Mouse (Mus musculus) thymus, postnatal 4 days (tissue): Measurements from ENCODE around the gene Lonp2.

ENCODE experiments used
- DNase-seq: peaks from one replicate; pipeline ENCODE4 v3.0.0; 2021

The Lonp2 gene

DNA sequence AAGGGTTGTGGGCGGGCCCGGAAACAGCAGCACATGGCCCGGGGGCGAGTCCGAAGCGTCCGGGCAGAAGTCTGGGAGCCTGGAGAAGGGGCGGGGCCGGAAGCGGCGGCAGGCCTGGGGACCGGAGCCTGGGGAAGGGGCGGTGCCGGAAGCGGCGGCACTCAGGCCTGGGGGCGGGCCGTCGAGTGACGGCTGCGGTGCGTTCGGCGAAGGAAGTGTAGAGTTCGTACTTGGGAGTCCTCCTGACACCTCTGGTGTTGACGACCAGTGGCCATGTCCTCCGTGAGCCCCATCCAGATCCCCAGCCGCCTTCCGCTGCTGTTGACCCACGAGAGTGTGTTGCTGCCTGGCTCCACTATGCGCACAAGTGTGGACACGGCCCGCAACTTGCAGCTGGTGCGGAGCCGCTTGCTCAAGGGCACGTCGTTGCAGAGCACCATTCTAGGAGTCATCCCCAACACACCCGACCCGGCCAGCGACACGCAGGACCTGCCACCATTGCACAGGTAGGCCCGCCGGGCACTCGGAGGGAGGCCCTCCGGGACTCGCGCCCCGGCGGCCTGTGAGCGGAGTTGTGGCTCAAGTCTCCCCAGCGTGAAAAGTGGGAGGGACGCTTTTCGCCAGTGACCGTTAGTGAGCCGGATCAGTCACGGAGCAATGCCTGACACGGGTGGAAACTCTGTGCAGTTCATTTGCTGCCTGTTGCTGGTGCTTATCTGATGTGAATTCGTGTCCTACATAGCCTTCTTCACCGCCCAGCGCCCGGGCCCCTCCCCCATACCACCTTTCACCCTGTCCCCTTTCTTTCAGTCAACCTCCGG lies at the start of gene Lonp2:
Gene Lonp2 (plus strand): TSS at position 133 of the 821 bp plus-strand sequence.
- DNase-seq, result peak; percentile 98

DNA sequence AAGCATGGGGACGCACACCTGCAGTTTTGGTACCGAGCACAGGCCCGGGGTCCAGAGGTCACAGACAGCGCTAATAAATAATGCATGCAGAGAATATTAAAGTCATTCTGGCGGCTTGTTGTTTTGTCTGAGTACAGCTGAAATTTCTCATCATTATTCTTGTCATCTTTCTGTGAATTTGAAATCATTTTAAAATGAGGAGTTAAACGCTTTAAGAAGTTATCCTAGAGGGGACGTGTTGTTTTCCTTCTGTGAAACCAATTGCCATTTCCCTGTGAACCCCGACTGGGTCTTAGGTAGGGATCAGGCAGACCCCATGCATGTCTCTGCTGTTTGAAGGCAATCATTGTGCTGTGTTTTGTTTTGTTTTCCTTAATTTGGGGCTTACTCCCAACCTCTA lies 46.3 kb upstream of the Lonp2 start:
- DNase-seq, result no peak

DNA sequence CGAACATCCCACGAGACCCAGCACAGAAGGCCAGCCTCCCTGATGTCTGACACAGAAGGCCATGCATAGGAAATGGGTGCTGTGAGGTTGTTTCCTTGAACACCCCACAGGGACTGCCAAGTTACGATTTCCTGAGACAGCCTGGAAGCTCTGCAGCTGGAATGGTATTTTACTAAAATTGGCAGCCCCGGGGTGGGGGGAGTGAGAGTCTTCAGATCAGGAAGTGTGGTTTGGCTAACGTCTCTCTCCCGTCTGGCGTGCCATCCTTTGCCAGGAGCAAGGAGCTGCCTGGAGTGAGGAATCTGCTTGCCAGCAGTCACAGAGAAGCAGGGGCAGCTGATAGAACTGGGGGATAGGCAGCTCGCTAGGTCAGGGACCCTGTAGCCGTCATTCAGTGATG lies 45.8 kb upstream of the Lonp2 start:
- no peak for DNase-seq

DNA sequence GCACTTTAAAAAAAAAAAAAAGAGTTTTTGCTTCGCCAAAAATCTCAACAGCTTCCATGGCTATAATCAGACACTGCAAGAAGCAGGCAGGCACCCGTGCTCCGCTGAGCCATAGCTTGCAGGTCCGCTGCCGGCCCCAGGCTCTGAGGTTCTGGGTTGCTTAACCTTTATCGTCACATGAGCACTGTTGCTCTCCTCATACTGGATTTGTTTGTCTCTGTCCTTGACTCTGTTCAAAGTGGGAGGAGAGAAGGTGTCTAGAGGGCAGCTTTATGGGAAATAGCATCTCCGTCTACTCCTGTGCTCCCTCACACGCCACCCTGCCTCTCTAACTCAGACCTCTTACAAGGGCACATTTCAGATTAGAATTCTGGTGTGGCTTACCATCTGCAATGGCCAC lies 45.1 kb upstream of the Lonp2 start:
- DNase-seq, result no peak

DNA sequence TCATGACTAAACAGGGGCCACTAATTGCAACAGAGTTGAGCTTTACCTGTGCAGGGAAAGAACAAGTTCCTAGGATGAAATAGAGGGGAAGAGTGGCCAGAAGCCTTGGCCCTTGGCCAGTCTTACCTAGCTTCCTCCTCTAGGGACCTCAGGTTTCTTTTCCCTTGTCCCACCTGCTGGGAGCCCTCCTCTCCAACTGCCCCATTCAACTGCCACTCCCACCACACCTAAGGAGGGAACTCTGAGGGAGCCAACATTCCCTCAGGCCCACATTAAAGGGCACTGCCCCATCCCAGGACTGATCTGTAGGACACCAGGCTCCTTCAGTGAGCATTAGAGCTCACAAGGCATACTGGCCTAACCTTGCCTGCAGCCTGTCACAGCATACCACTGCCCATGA lies 43.4 kb upstream of the Lonp2 start, which contains the start of gene Abcc12:
Gene Abcc12 (minus strand): TSS at position 229 of the 400 bp plus-strand sequence.
- no peak for DNase-seq

DNA sequence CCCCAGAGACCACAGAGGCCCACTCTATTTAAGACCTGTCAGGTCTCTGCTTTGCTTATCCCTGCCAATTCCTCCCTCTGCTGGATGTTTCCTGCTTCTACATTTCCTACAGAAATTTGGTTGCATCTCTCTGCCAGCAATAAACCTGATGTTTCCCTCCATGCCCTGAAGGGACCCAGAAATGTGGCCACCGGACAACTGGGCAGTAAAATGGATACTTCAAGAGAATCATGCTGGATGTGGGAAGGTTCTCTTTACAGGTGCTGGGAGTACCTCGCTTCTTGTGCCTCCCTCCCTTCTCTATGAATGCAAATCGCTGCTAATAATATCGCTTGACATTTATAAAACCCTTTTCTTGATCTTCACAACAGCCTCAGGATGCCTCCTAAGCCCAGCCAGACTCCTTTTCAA lies 41.9 kb upstream of the Lonp2 start:
- no peak for DNase-seq

DNA sequence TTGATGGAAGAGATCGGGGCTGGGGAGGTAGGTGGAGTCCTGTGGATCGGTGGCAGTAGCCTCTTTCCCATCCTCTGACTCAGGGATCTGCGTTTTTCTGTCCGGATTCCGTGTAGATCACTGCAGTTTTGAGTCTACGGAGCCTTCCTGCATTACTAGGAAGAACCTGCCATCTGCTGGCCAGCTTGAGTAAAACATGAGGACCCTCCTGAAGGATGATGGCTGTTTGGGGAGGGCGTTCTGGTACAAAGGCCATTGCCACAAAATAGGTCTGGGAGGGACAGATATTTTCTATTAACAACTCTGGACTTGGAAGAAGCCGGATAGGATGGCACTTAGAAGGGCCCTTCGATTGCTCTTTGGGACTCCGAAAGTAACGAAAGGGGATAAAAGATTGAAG lies 38.7 kb upstream of the Lonp2 start:
- peak; percentile 89 for DNase-seq

DNA sequence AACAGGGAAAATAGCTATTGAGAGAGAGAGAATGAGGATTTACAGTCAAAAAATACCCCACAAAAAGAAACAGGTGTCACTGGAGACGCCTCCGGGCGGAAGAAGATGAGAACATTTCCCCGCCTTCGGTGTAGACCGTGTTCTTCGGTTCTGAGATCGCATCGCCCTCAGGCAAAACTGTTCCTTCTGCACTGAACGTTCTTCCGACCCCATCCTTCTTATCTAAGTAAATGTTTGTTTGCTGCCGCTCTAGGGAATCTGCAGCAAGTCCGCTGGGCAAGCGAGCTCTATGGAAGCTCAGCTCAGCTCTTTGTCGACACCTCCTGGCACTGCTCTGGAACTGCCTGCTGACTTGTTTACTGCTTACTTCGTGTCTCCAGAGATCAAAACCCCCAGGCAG lies 38.3 kb upstream of the Lonp2 start:
- DNase-seq, result peak; percentile 87

DNA sequence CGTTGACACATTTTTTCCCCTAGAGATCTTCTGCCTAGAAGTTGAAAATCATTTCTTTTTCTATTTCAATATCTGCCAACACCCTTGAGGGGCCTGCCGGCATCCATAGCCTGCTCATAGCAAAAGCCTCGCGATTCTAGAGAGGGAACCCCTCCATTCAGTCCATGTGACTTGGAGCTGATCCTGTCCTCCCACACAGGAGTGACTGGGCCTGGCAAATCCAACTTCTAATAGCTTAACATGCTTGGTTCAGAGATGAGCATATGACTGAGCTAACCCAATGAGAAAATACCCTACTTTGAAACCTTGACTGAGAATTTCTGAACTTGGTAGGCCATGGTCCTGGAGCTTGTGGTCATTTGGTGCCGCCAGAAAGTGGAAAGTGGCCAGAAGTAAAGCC lies 37.8 kb upstream of the Lonp2 start:
- no peak for DNase-seq

DNA sequence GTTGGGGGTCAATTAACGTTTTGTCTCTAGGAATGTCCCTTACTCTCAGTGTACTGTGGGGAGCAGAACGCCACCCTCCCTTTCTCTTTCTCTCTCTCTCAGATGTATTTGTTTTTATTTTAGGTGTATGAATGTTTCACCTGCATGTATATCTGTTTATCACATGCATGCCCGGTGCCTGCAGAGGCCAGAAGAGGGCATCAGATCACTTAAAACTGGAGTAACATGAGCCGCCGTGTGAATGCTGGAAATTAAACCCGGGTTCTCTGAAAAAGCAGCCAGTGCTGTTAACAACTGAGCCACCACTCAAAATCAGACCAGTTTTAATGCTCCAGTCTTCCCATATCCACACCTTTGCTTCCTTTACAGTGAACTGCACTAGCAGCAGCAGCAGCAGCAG lies 37.2 kb upstream of the Lonp2 start:
- peak; percentile 38 for DNase-seq

DNA sequence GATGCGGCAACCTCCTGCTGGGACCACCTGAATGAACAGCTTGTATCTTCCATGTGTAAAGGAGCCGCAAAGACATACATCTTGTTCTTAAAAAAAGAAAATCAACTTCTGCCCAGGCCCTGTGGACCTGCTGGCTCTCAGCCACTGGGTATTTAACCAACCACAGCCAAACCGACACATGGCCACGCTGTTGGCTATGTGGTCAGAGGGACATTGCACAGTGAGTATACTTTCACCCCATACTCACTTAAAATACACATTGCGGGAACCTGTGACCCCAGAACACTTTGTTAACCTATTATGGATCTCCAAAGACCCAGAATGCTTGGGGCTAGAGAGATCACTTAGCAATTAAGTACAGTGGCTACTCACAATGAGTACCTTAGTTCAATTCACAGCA lies 35.5 kb upstream of the Lonp2 start:
- no peak for DNase-seq

DNA sequence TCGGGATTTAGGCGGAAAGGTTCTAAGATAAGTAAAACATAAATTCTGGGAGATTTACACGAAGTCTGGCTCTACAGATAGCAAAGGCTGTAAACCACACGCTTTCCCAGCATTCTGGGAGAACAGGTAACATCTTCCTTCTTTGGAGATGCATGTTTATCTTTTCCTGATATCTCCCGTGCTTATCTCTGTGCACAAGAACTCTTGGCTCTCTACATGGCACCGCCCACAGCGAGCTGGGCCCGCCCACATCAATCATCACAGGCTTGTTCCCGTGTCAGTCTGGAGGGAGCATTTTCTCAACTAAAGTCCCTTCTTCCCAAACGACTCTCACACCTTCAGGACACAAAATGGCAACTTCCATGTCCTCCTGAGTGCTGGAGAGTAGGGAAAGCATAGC lies 30.7 kb upstream of the Lonp2 start:
- no peak for DNase-seq

DNA sequence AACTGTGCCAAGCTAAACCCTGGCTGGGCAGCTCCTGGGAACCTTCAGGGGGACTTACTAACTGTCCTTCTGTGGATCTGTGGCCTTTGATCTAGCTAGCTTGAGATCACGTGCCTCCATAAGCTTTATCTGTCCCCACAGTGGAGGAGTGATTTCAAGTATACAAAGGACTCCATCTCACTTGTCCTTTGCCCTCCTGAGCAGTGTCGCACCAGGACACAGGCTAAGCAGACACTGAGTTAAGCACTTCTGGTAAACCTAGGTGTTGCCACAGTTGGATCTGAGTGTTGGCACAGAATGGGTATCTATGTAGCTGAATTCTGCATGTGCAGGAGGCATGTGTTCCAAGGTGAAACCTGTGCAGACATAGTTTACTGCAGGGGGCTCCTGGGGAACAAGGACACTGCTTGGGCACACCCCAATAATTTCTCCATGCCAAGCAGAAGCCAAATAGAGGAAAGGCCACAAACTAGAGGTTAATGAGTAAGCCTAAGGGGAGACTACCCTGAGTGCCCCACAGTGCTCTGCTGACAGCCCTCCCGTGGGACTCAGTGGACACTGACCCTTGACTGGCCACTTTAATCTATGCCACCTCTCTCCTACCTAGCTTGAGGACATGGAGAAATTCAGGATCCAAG lies 29.6 kb upstream of the Lonp2 start:
- no peak for DNase-seq

DNA sequence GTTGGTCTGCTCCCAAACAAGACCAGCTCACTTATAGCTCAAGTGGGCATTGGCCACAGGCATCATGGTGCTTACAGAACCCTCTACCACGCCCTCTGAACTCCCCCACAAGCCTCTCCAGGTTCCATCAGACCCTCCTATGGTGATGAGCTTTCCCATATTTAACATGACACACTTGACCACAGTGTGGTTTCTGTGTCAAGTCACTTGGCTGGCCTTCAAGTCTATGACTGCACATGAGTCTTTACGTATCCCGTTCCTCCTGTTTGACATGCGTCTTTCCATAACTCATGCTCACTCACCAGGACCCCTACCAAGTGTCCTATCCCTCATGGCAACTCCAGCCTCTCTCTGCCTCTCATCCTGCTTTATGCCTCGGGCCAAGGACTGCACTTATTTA lies 28.2 kb upstream of the Lonp2 start:
- no peak for DNase-seq

DNA sequence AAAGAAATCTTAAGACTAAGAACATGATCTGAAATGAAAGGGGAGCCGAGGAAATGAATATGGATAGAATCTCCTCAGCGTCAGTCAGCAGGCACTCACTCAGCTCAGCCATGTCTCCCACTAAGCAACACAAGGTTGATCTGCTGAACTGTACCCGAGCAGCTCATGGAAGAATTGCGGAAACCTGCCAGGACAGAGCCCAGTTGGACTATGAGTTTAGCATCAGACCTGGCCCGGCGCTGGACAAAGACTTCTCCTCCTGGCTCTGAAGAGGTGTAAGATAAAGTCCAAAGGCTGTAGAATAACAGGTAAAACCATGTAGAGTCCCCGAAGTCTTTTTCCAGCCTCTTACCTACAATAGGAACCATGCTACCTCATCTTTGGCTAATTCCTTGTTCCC lies 26.2 kb upstream of the Lonp2 start:
- DNase-seq, result no peak

DNA sequence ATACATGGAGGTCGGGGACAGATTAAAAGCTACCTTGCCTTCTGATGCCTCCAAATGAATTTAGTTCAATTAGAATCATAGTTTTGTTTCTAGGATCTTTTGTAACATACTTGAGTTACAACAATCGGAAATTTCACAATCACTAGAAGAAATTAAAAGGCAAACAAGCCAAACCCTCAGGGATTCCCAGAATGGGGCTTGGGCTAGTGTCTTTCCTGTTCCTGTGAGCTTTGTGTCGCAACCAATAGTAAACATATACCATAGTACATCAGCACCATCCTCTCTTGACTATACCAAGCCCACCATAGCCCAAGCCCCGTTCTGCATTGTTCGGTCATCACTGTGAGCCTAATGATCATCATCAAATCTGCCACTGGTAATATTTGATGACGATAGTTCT lies 24.5 kb upstream of the Lonp2 start:
- no peak for DNase-seq

DNA sequence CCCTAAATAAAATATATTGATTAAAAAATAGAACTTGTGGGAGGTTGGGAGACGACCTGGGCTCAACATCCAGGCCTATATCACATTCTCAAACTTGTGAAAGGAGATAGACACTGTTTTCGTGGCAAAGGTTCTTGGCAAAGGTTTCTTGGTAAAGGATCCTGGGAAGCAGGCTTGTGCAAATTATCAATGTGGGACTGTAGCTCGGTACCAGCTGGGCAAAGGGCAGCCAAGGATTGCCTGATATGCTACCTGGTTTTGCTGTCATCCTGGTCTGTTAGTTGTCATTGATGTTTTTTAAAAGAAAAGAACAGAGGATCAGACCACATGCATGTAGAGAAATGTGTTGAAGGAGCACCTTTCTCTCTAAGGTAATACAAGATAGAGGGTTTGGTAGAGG lies 23.5 kb upstream of the Lonp2 start:
- DNase-seq, result no peak

DNA sequence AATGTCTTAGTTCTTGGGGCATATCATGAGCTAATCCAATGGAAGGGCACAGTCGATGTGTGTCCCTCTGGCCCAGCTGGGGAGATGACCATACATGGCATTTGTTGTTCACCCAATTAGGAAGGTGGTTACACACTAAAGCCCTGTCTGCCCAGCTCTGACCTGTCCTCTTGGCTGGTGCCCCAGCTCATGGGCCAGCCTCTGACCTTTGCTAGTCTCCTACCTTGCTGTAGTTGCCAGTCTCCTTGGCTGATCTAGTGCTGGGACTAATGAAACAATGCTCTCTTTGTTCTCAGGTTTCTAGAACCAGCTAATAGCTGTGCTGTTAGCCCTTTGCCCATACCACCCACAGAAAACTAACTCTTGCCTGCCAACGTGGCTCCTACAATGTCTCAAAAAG lies 20.7 kb upstream of the Lonp2 start:
- DNase-seq, result no peak

DNA sequence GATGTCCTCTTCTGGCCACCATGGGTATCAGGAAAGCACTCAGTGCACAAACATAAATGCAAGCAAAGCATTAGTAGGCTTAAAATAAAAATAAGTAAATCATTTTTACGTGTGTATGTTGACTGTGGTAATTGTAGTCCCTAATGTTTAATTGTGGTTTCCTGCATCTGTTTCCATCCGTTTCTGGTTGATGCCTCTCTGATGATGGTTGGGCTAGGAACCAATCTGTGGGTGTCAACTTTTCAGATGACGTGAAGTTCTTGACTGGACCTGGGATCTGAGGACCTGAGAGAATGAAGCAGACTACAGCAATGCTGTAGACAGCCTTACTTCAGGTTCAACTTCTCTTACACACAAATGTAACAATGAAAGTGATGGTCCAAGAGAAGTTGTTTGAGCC lies 19.2 kb upstream of the Lonp2 start:
- no peak for DNase-seq

DNA sequence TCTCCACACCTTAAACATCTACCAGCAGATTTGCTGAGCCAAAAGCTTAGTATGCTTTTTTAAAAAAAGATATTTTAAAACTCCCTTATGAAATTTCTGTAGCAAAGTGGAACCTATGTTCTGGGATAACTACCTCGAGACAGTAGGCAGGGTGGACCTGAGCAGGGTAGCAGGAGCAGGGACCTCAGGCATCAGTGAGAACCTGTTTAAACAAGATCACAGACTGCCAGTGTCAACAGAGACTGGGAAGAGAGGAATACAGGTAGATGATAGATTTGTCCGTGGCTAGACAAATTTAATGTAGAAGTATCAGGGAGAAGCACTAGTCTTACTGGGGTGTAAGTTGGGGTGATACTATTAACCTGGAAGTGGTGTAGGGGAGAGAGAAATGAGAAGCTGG lies 10.0 kb upstream of the Lonp2 start:
- DNase-seq, result no peak

DNA sequence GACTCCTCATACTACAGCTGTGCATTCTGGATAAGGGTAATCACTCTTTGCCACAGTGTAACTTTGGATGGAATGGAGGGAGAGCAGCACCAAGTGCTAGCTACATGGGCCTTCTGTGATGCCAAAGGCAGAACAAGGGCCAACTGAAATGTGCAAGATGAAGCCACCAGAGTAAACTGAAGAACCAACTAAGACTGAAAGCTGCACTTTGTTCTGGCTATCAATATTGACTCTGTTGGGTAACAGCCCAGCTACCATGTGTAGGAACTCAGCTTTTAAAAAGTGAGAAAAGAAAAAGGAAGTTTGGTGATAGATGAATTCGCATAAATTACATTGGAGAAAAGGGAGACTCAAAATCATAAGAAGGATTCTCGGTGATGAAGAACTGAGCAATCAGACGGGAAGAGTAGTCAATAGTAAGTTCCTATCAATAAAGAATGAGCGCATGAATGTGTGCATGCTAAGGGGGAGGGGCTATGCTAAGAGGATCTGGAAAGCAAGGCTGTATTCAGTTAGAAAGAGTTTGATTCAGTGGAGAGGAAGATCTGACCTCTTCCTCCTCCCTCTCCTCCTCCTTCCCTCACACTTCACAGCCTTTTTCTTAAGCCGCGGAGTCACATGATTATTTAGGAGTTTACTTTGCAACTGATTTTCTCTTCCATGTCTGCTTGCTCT lies 8.6 kb upstream of the Lonp2 start:
- DNase-seq, result no peak

DNA sequence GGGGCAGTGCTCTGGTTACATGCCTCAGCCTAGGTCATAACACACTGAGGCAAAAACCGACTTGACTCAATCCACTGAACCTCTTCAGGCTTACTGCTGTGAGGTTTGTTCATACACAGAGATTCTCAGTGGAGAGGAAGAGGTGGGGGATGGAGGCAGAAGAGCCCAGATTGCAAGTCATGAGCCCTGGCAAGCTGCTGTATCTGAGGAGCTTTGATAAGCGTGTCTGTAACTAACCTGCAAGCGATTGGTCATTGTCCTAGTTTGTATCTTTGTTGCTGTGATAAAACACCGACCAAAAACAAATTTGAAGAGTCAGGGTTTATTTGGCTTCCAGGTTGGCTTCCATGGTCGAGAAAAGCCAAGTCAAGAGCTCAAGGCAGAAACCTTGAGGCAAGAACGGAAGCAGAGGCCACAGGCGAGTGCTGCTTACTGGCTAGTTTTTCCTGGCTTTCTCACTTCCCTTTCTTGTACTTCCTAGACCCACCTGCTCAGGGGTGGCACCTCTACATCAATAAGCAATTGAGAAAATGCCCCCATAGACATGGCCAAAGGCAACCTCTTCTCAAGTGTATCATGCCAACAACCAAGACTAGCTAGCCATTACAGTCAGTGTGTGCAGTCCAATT lies 6.0 kb upstream of the Lonp2 start:
- no peak for DNase-seq

DNA sequence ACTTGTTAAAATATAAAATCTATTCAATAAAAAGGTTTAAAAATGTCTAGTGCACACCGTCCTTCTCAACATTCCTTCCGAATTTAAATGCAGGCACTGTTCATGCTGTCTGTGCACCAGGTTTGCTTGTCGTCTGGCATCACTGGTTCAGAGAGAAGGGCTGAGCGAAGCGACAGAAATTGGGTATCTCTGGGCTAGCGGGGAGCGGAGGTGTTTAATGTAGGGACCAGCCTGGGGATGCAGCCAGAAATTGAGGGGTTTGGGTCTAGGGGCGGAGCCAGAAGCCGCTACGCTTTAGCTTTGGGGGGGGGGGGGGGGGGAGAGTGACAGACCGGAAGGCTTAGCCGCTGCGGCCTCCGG lies 312 bp upstream of the Lonp2 start:
- no peak for DNase-seq

DNA sequence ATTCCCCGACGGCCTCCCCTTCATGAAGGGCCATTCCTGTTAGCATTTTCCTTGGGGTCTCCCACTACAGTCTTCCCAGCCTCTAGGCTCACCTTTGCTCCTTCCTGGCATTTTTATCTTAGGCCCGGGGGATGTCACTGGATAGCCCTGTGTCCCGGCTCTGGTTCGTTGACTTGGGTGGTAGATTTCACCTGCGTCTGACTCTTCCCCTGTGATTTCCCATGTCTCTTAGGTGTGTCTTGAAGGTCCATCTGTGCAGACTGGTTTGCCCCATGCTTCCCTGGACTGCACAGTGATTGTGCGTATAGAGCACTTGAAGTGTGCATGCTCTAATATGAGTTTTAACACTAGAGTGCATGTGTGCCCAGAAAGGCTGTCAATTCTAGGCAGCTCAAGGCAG lies 1.1 kb downstream of the Lonp2 start:
- peak; percentile 15 for DNase-seq
